Mouse (Mus musculus): ENCODE measurements around the gene Samd9l. TPM values are rescaled to one million over a fixed set of nuclear protein-coding genes. Genes with fewer than 3 reads are reported as not detected.
"Not testable (repeated sequence)": the region's sequence is repeated elsewhere in the genome, so short reads cannot be mapped to it uniquely, and the experiment has no call there.

Samd9l gene
- total RNA-seq, 2 experiments from 2014 or later = 10.6 to 15.5 TPM

- DNase-seq = not testable (repeated sequence)
Measured at GRCm38 (mm10) chr6:3343603-3344247, 55.6 kb downstream of the Samd9l start.

DNA sequence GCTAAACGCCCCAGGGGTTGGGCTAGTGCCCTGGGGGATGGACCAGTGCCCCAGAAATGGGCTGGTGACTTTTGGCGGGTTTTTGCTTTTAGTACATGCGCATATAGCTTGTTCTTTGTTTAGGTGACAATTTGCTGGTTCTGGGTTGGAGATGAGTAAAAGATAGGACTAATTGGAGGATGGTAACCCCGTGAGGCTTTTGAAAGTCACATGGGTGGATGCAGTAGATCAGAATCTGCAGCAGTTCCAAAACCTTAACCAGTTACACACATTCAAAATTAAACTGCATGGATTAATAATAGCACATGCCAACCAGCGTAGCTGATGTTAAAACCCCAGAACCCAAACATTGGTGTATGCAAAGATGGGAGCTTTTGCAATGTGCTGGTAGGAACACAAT is 57.9 kb downstream of the Samd9l start:
- DNase-seq = no peak

DNA sequence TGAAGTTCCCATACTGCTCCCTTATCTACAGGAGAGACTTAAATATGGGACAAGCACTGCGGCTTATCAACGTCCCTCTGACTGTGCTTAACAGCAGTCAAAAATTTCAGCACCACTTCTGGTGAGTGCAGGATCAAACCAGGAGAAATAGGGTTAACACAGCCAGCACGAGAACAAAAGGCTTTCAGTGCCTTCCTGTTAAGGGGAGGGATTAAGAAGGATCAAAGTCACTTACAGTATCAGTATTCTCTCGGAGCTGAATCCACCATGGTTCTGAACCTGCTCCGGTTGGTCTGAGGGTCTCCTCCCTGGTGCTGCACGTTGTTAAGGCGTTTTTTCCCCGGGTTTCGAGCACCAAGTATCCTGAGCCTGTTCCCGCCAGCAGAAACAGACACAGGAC is 58.4 kb downstream of the Samd9l start:
- peak; percentile 10 for DNase-seq

GRCm38 (mm10) chr6:3339131-3339530 is 60.2 kb downstream of the Samd9l start:
- DNase-seq = not testable (repeated sequence)

Other genes with a start within 250 kb of the Samd9l start
- under 1 TPM; 0.15 to 0.45 TPM for gene Hepacam2, start 98.7 kb upstream of the Samd9l start, total RNA-seq (2021)
- gene Vps50, start 98.8 kb upstream of the Samd9l start, total RNA-seq (2021) = 10 to 100 TPM; 20.0 to 24.7 TPM

Data from adrenal gland, postnatal 10 days (tissue).